Mouse (Mus musculus): ENCODE measurements around the gene Pitx3.
"Not testable (repeated sequence)": the region's sequence is repeated elsewhere in the genome, so short reads cannot be mapped to it uniquely, and the experiment has no call there.

The Pitx3 gene

DNA sequence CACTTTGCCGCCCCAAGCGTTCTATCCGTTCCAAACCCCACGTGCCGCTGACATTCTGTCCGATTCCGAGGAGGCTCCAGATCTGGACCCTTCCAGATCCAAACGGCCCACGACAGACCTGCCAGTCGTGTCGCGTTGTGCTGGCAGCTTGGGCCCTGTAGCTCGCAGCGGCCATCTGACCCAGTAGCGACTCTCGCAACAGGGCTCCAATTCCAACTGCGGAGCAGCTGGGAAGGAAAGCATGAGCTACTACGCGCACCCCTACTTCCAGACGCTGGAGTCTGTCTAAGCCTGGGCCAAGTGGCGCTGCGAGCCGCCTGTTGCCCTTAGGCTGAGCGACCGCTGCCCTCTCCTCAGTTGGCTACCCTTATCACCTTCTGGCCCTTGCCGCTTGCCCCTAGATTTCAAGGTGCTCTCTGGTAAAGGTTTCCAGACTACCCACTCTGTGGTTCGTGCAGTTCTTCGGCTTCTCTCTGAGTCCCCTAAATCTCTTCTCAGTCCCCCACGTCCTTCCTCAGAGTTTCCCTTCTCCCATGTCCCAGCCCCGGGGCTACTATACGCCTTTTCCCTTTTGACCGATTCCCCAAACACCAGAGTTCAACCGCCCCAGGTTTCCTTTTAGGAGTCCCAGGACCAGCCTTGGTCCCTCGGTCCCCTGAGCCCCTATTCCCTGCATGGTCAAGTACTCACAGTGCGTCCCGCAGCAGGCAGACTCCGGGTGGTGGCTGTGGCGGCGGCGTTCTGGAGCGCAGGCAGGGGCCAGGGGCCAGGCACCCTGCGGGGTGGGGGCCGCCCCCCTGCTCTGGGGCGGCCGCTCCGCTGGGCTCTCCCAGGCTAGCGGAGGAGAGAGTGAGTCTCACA, at the start of gene Pitx3:
Gene Pitx3, minus strand, starts transcription at position 816 of the 861 bp plus-strand sequence.
- H3K27me3 ChIP-seq (ENCODE audit: control insufficient read depth, insufficient read depth, low read length, poor library complexity, severe bottlenecking) = peaks cover 9% of the 10 kb centered on the region
- no peak for DNase-seq (ENCODE audit: low read depth, low spot score)
- no peaks in the 10 kb centered on the region for H3K36me3 ChIP-seq (ENCODE audit: control insufficient read depth, insufficient read depth, low read length, poor library complexity, severe bottlenecking)

GRCm38 (mm10) chr19:46187203-46187602, 39.1 kb upstream of the Pitx3 start:
- Histone ChIP-seq H3K27me3 (ENCODE audit: control insufficient read depth, insufficient read depth, low read length, poor library complexity, severe bottlenecking) (no peaks in the 10 kb centered on the region), H3K36me3 (ENCODE audit: control insufficient read depth, insufficient read depth, low read length, poor library complexity, severe bottlenecking) (no peaks in the 10 kb centered on the region)
- no peak for DNase-seq (ENCODE audit: low read depth, low spot score)

DNA sequence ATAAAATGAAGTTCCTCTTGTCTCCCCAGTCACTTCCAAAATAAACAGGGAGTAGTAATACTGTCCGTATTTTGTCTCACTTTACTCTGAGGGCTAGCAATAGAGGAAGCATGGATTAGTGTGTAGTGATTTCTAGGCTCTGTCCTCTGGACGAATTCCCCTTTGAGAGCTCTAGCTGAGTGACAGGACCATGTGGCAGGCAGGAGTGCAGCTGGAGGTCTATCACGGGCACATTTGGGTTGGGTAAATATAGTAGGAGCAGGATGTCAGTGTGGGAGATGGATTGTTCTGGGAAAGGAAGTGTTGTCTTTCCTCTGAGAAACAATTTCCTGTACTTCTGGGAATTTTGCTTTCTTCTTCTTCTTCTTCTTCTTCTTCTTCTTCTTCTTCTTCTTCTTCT, 38.5 kb upstream of the Pitx3 start:
- H3K27me3 ChIP-seq (ENCODE audit: control insufficient read depth, insufficient read depth, low read length, poor library complexity, severe bottlenecking) = no peaks in the 10 kb centered on the region
- no peaks in the 10 kb centered on the region for H3K36me3 ChIP-seq (ENCODE audit: control insufficient read depth, insufficient read depth, low read length, poor library complexity, severe bottlenecking)
- no peak for DNase-seq (ENCODE audit: low read depth, low spot score)

DNA sequence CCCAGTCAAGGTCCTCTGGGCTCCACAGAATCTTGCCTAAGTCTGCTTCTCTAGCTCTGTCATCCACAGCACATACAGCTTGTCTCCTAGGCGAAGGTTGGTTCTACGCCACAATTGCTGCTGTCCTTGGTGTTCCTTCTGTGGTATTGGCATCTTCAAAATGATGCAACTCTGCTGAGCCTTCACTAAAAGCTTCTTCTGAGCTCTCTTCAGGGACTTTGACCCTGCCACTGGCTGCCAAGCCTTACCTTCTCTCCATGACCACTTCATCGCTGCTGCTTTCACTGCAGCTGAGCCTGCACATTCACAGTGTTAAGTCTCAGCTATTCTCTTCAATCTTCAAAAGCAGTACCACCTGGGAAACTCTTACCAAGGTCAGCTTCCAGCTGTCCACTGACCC, 34.1 kb upstream of the Pitx3 start:
- Histone ChIP-seq H3K27me3 (ENCODE audit: control insufficient read depth, insufficient read depth, low read length, poor library complexity, severe bottlenecking) (no peaks in the 10 kb centered on the region), H3K36me3 (ENCODE audit: control insufficient read depth, insufficient read depth, low read length, poor library complexity, severe bottlenecking) (no peaks in the 10 kb centered on the region; the same call in 1 of the 2 replicates)
- DNase-seq (ENCODE audit: low read depth, low spot score) = no peak

GRCm38 (mm10) chr19:46180274-46180673, 32.1 kb upstream of the Pitx3 start:
- no peaks in the 10 kb centered on the region; the same call in 1 of the 2 replicates for H3K36me3 ChIP-seq (ENCODE audit: control insufficient read depth, insufficient read depth, low read length, poor library complexity, severe bottlenecking)
- no peak for DNase-seq (ENCODE audit: low read depth, low spot score)
- H3K27me3 ChIP-seq (ENCODE audit: control insufficient read depth, insufficient read depth, low read length, poor library complexity, severe bottlenecking) = no peaks in the 10 kb centered on the region

DNA sequence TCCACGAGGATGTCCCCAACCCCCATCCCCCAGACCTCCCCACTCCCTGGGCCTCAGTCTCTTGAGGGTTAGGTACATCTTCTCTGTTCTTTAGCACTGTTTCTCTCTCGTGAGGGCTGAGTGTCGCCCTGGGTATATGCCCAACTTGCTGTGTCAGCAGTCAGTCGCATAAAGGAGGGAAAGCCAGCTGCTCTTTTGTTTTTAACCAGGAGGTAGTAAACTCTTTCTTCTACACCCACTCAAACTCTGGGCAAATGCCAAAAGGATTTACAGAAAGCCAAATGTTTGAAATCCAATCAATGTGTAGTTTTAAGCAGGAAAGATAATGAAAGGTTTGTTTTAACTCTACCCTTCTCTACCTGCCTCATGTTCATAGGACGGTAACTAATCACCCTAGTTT, 28.9 kb upstream of the Pitx3 start:
- Histone ChIP-seq H3K27me3 (ENCODE audit: control insufficient read depth, insufficient read depth, low read length, poor library complexity, severe bottlenecking) (no peaks in the 10 kb centered on the region), H3K36me3 (ENCODE audit: control insufficient read depth, insufficient read depth, low read length, poor library complexity, severe bottlenecking) (no peaks in the 10 kb centered on the region; the same call in 1 of the 2 replicates)
- no peak for DNase-seq (ENCODE audit: low read depth, low spot score)

GRCm38 (mm10) chr19:46175173-46175572, 27.0 kb upstream of the Pitx3 start:
- Histone ChIP-seq H3K36me3 (ENCODE audit: control insufficient read depth, insufficient read depth, low read length, poor library complexity, severe bottlenecking) (no peaks in the 10 kb centered on the region; the same call in 1 of the 2 replicates), H3K27me3 (ENCODE audit: control insufficient read depth, insufficient read depth, low read length, poor library complexity, severe bottlenecking) (no peaks in the 10 kb centered on the region)
- DNase-seq (ENCODE audit: low read depth, low spot score) = no peak

GRCm38 (mm10) chr19:46172541-46172940, 24.4 kb upstream of the Pitx3 start:
- DNase-seq (ENCODE audit: low read depth, low spot score) = no peak

DNA sequence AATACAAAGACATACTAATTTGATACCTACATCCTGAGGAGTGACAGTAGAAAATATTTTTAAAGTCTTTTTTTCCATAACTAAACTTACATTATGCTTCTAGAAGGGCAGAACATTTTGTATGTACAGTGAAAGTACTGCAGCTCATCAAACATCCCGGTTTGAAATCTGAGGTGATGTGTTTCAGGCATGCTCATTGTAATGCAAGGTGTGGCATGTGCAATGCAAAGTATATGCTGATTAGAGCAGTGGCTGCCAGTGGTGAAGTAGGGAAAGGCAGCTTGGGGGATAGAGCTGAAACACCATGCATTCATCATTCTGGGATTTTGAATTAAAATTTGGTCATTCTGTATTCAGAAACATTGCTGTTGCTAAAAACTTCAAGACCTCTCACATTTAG, 21.8 kb upstream of the Pitx3 start:
- DNase-seq (ENCODE audit: low read depth, low spot score) = no peak
- Histone ChIP-seq H3K27me3 (ENCODE audit: control insufficient read depth, insufficient read depth, low read length, poor library complexity, severe bottlenecking) (no peaks in the 10 kb centered on the region), H3K36me3 (ENCODE audit: control insufficient read depth, insufficient read depth, low read length, poor library complexity, severe bottlenecking) (no peaks in the 10 kb centered on the region; the same call in 1 of the 2 replicates)

More at GRCm38 (mm10) chr19:46172541-46172940, 24.4 kb upstream of the Pitx3 start:
- H3K36me3 ChIP-seq (ENCODE audit: control insufficient read depth, insufficient read depth, low read length, poor library complexity, severe bottlenecking) = no peaks in the 10 kb centered on the region; the same call in 1 of the 2 replicates
- H3K27me3 ChIP-seq (ENCODE audit: control insufficient read depth, insufficient read depth, low read length, poor library complexity, severe bottlenecking) = no peaks in the 10 kb centered on the region

DNA sequence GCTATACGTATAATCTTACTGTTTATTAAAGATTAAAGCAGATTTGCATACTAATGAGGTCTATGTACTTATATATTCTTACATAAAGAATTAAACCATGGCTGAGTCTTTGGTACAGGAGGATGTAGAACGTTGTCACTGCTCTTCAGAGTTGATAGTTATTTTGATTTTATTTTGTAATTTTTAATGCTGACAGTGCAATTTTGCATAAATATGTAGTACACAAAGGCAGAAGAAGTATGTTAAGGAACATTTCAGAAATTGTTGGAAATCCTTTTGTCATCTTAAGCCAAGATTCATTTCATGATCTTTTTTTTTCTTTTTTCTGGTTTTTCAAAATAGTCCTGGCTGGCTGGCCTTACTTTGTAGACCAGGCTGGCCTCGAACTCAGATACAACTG, 21.3 kb upstream of the Pitx3 start:
- Histone ChIP-seq H3K27me3 (ENCODE audit: control insufficient read depth, insufficient read depth, low read length, poor library complexity, severe bottlenecking) (no peaks in the 10 kb centered on the region), H3K36me3 (ENCODE audit: control insufficient read depth, insufficient read depth, low read length, poor library complexity, severe bottlenecking) (no peaks in the 10 kb centered on the region; the same call in 1 of the 2 replicates)
- DNase-seq (ENCODE audit: low read depth, low spot score) = no peak

- not testable (repeated sequence) for H3K27me3 ChIP-seq (ENCODE audit: control insufficient read depth, insufficient read depth, low read length, poor library complexity, severe bottlenecking); DNase-seq (ENCODE audit: low read depth, low spot score); H3K36me3 ChIP-seq (ENCODE audit: control insufficient read depth, insufficient read depth, low read length, poor library complexity, severe bottlenecking)
Measured at GRCm38 (mm10) chr19:46167169-46167568, 19.0 kb upstream of the Pitx3 start.

GRCm38 (mm10) chr19:46165950-46166349, 17.8 kb upstream of the Pitx3 start:
- DNase-seq (ENCODE audit: low read depth, low spot score) = no peak
- Histone ChIP-seq H3K27me3 (ENCODE audit: control insufficient read depth, insufficient read depth, low read length, poor library complexity, severe bottlenecking) (no peaks in the 10 kb centered on the region), H3K36me3 (ENCODE audit: control insufficient read depth, insufficient read depth, low read length, poor library complexity, severe bottlenecking) (peaks cover 4% of the 10 kb centered on the region)

- DNase-seq (ENCODE audit: low read depth, low spot score) = peak; percentile 98
- Histone ChIP-seq H3K36me3 (ENCODE audit: control insufficient read depth, insufficient read depth, low read length, poor library complexity, severe bottlenecking) (no peaks in the 10 kb centered on the region), H3K27me3 (ENCODE audit: control insufficient read depth, insufficient read depth, low read length, poor library complexity, severe bottlenecking) (peaks cover 9% of the 10 kb centered on the region)
Measured at GRCm38 (mm10) chr19:46152127-46152803, 4.1 kb upstream of the Pitx3 start, which contains the start of gene Gbf1. Gene Gbf1 (plus strand): TSS chr19:46152509.

GRCm38 (mm10) chr19:46149091-46149490, 965 bp upstream of the Pitx3 start:
- Histone ChIP-seq H3K36me3 (ENCODE audit: control insufficient read depth, insufficient read depth, low read length, poor library complexity, severe bottlenecking) (no peaks in the 10 kb centered on the region), H3K27me3 (ENCODE audit: control insufficient read depth, insufficient read depth, low read length, poor library complexity, severe bottlenecking) (peaks cover 9% of the 10 kb centered on the region)
- DNase-seq (ENCODE audit: low read depth, low spot score) = no peak

DNA sequence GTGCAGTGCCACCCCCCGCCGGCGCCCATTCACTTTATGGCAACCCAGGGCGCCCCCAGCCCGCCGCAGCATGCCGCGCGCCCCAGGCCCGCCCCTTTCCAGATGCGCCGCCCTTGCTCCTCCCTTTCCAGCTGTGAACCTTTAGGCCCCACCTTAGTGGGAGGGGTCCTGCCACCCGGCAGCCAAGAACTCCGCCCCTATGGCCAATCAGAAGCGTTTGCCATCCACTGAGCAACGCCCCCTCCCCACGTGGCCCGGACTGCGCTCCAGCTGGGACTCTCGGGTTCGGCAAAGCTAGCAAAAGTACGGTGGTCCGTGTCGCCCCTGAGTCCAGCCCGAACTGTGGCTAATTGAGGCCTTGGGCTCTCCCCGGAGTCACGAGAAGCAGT, 240 bp upstream of the Pitx3 start:
- DNase-seq (ENCODE audit: low read depth, low spot score) = peak; percentile 74
- Histone ChIP-seq H3K36me3 (ENCODE audit: control insufficient read depth, insufficient read depth, low read length, poor library complexity, severe bottlenecking) (no peaks in the 10 kb centered on the region), H3K27me3 (ENCODE audit: control insufficient read depth, insufficient read depth, low read length, poor library complexity, severe bottlenecking) (peaks cover 9% of the 10 kb centered on the region)

Measured in splenic B cell, adult 2 months (primary cell).